Mouse (Mus musculus): ENCODE data around the gene Slc51a. TPM values are rescaled to one million over a fixed set of nuclear protein-coding genes. Genes with fewer than 3 reads are reported as not detected.

Slc51a gene
- total RNA-seq (2023) = not detected

GRCm38 (mm10) chr16:32487234-32488111 lies at the start of gene Slc51a:
TSS of gene Slc51a (minus strand) at chr16:32487879.

GRCm38 (mm10) chr16:32495965-32496364 lies 8.3 kb upstream of the Slc51a start, which contains the start of gene Zdhhc19:
TSS of gene Zdhhc19 (plus strand) at chr16:32496265.

GRCm38 (mm10) chr16:32430474-32431046 lies 57.1 kb downstream of the Slc51a start, which contains the start of gene Pcyt1a:
TSS of gene Pcyt1a (plus strand) at chr16:32430921.

Other genes starting within 250 kb of the Slc51a start
- gene Fbxo45, start 240.7 kb downstream of the Slc51a start, total RNA-seq (2023) = 1 to 10 TPM; 7.3 to 7.6 TPM
- gene Wdr53, start 240.7 kb downstream of the Slc51a start, total RNA-seq (2023) = 10 to 100 TPM in 1 of 2 experiments, 1 to 10 TPM in 1; 8.7 to 12.8 TPM
- gene Smco1, start 216.4 kb downstream of the Slc51a start, total RNA-seq (2023) = under 1 TPM; 0.58 to 0.64 TPM
- 10 to 100 TPM; 14.0 to 14.2 TPM for gene Rnf168, start 210.4 kb downstream of the Slc51a start, total RNA-seq (2023)
- gene Ubxn7, start 155.6 kb downstream of the Slc51a start, total RNA-seq (2023) = 10 to 100 TPM; 40.0 to 60.9 TPM
- not detected for gene Tm4sf19, start 87.4 kb downstream of the Slc51a start, total RNA-seq (2023)
- gene Tctex1d2, start 68.2 kb downstream of the Slc51a start, total RNA-seq (2023) = 10 to 100 TPM; 11.4 to 15.2 TPM
- gene Pcyt1a, start 57.0 kb downstream of the Slc51a start, total RNA-seq (2023) = 100 to 1,000 TPM; 123 to 140 TPM
- gene Zdhhc19, start 8.4 kb upstream of the Slc51a start, total RNA-seq (2023) = not detected
- 10 to 100 TPM; 14.5 to 29.4 TPM for gene Tfrc, start 121.0 kb upstream of the Slc51a start, total RNA-seq (2023)
- gene Tnk2, start 156.0 kb upstream of the Slc51a start, total RNA-seq (2023) = 10 to 100 TPM; 13.8 to 19.1 TPM
- gene Muc4, start 248.0 kb upstream of the Slc51a start, total RNA-seq (2023) = under 1 TPM in 1 of 2 experiments, not detected in 1; 0.12 TPM

All from monocyte, adult 59 days (primary cell).